Comparison of ENCODE assay signal across 16 mouse cellular contexts in genomic region chr2:114611576-114611975, GRCm38 (mm10). TPM values are rescaled to one million over a fixed set of nuclear protein-coding genes. Genes with fewer than 3 reads are reported as not detected.
A peak's percentile ranks its signal among the peaks of the same experiment; 100 is the strongest.
DNase-seq lines count a peak whose midpoint lies in the region; ATAC-seq lines count a peak whose summit lies in the region.
"Had no signal": no experiment of that assay in that cellular context is flagged by ENCODE, and none has a peak within 500 bp of the region (broad histone marks: within the 10 kb centered on the region; RNA-seq: fewer than 3 reads in every experiment).

No protein-coding gene starts in this region.

- H3K4me1 ChIP-seq in kidney, embryonic 15.5 days = 0 out of 2 replicates have a peak, but pooled peaks cover 2% of the 10 kb centered on the region
- peaks cover 13% of the 10 kb centered on the region for H3K4me1 ChIP-seq in hindbrain, embryonic 10.5 days (replicated peaks)
- peaks cover 3% of the 10 kb centered on the region for H3K4me1 ChIP-seq in midbrain, embryonic 15.5 days
- H3K4me1 ChIP-seq: embryonic facial prominence, embryonic 15.5 days; limb, embryonic 12.5 days; stomach, embryonic 15.5 days had no signal

- intact Hi-C loops in left cerebral cortex, postnatal 14 days (cut with DNase I) = no loop called here

- H3K27ac ChIP-seq in kidney, embryonic 15.5 days = no peak overlapping the region
- no peak overlapping the region for H3K27ac ChIP-seq in hindbrain, embryonic 10.5 days
- no peak overlapping the region for H3K27ac ChIP-seq in midbrain, embryonic 15.5 days
- H3K27ac ChIP-seq: embryonic facial prominence, embryonic 15.5 days; limb, embryonic 12.5 days; stomach, embryonic 15.5 days had no signal

- H3K4me3 ChIP-seq in kidney, embryonic 15.5 days (replicated peaks) = no peak overlapping the region
- H3K4me3 ChIP-seq in hindbrain, embryonic 10.5 days = no peak overlapping the region
- no peak overlapping the region for H3K4me3 ChIP-seq in midbrain, embryonic 15.5 days
- H3K4me3 ChIP-seq: embryonic facial prominence, embryonic 15.5 days; limb, embryonic 12.5 days; myocyte; stomach, embryonic 15.5 days had no signal

- DNase-seq in kidney, postnatal 10 days = no peak
- peak; percentile 43 for DNase-seq in embryo, embryonic 11 days
- DNase-seq in hindbrain, embryonic 10.5 days (ENCODE audit: low spot score) = peak; percentile 10
- no peak for DNase-seq in left cerebral cortex, postnatal 14 days (ENCODE audit: low spot score in 2 of 2)
- DNase-seq in spleen, postnatal 14 days (ENCODE audit: low spot score in 2 of 2) = no peak
- DNase-seq: cerebellum, adult 9-11 months; heart, adult 18-20 months; kidney, postnatal 25 days; lung, postnatal 4 days had no signal

- no peak overlapping the region for H3K9ac ChIP-seq in kidney, embryonic 15.5 days
- no peak overlapping the region for H3K9ac ChIP-seq in midbrain, embryonic 15.5 days
- H3K9ac ChIP-seq: embryonic facial prominence, embryonic 15.5 days; limb, embryonic 12.5 days; stomach, embryonic 15.5 days had no signal

- no peaks in the 10 kb centered on the region for H3K9me3 ChIP-seq in kidney, embryonic 15.5 days (replicated peaks)
- no peaks in the 10 kb centered on the region for H3K9me3 ChIP-seq in hindbrain, embryonic 10.5 days
- no peaks in the 10 kb centered on the region for H3K9me3 ChIP-seq in midbrain, embryonic 15.5 days
- H3K9me3 ChIP-seq: embryonic facial prominence, embryonic 15.5 days; limb, embryonic 12.5 days; stomach, embryonic 15.5 days had no signal

- ATAC-seq in kidney, embryonic 15.5 days (replicated peaks; ENCODE audit: low FRiP score) = 0 out of 2 replicates have a peak, but pooled peaks have one; percentile 43
- 0 out of 2 replicates have a peak, but pooled peaks have one; percentile 63 for ATAC-seq in midbrain, embryonic 15.5 days (replicated peaks)
- ATAC-seq in erythroblast, adult 5-6 weeks (replicated peaks; ENCODE audit: low FRiP score, poor library complexity, severe bottlenecking) = no peak

- no peaks in the 10 kb centered on the region for H3K27me3 ChIP-seq in kidney, embryonic 15.5 days
- no peaks in the 10 kb centered on the region for H3K27me3 ChIP-seq in hindbrain, embryonic 10.5 days (ENCODE audit: insufficient read depth, poor library complexity, severe bottlenecking)
- no peaks in the 10 kb centered on the region for H3K27me3 ChIP-seq in midbrain, embryonic 15.5 days (replicated peaks)
- H3K27me3 ChIP-seq: embryonic facial prominence, embryonic 15.5 days; limb, embryonic 12.5 days; stomach, embryonic 15.5 days had no signal

- no peak overlapping the region for H3K4me2 ChIP-seq in kidney, embryonic 15.5 days
- H3K4me2 ChIP-seq in midbrain, embryonic 15.5 days = no peak overlapping the region
- H3K4me2 ChIP-seq: embryonic facial prominence, embryonic 15.5 days; limb, embryonic 12.5 days; stomach, embryonic 15.5 days had no signal

- no peaks in the 10 kb centered on the region for H3K36me3 ChIP-seq in kidney, embryonic 15.5 days
- H3K36me3 ChIP-seq in hindbrain, embryonic 10.5 days = no peaks in the 10 kb centered on the region
- no peaks in the 10 kb centered on the region for H3K36me3 ChIP-seq in midbrain, embryonic 15.5 days (replicated peaks)
- H3K36me3 ChIP-seq: embryonic facial prominence, embryonic 15.5 days; limb, embryonic 12.5 days; stomach, embryonic 15.5 days had no signal

- 63% methylated on average over 2 of the region's 2 CpGs for WGBS in kidney, embryonic 15.5 days
- 46% methylated on average over 2 of the region's 2 CpGs for WGBS in hindbrain, embryonic 10.5 days
- 29% methylated on average over 2 of the region's 2 CpGs for WGBS in midbrain, embryonic 15.5 days

RNA-seq across cellular contexts. Expression of gene Dph6, which starts 43.2 kb away (rescaled TPM):
- 30.0 and 31.4 TPM in 2 replicates for polyA plus RNA-seq in kidney, embryonic 15.5 days (2015; fragmentation: Nextera tagmentation; extraction: Ambion mirVana)
- polyA plus RNA-seq in hindbrain, embryonic 10.5 days (2016; fragmentation: Nextera tagmentation; extraction: Ambion mirVana) = 17.7 and 20.4 TPM in 2 replicates
- polyA plus RNA-seq in midbrain, embryonic 15.5 days (2015; fragmentation: Nextera tagmentation; extraction: Ambion mirVana) = 14.0 and 15.1 TPM in 2 replicates
- 10 to 100 TPM; 15.8 to 15.9 TPM for total RNA-seq in left cerebral cortex, postnatal 14 days (2021)
- 6.1 and 9.8 TPM in 2 replicates for total RNA-seq in erythroblast, adult 5-6 weeks (2015; ENCODE audit: low replicate concordance)
- total RNA-seq in erythroblast, adult 5-6 weeks (2017; ENCODE audit: low replicate concordance) = 2.6 and 7.5 TPM in 2 replicates

Comparison
In these comparisons a context has a peak if more than half of its experiments do, and no peak if none do; other contexts are left out.
1. DNase-seq: peak in embryo, embryonic 11 days (single experiment) and hindbrain, embryonic 10.5 days (single experiment); none in kidney, postnatal 10 days (single experiment), left cerebral cortex, postnatal 14 days (0 of 2) and spleen, postnatal 14 days (0 of 2).